ENCODE assay signal across 8 mouse cellular contexts in the genomic region with DNA sequence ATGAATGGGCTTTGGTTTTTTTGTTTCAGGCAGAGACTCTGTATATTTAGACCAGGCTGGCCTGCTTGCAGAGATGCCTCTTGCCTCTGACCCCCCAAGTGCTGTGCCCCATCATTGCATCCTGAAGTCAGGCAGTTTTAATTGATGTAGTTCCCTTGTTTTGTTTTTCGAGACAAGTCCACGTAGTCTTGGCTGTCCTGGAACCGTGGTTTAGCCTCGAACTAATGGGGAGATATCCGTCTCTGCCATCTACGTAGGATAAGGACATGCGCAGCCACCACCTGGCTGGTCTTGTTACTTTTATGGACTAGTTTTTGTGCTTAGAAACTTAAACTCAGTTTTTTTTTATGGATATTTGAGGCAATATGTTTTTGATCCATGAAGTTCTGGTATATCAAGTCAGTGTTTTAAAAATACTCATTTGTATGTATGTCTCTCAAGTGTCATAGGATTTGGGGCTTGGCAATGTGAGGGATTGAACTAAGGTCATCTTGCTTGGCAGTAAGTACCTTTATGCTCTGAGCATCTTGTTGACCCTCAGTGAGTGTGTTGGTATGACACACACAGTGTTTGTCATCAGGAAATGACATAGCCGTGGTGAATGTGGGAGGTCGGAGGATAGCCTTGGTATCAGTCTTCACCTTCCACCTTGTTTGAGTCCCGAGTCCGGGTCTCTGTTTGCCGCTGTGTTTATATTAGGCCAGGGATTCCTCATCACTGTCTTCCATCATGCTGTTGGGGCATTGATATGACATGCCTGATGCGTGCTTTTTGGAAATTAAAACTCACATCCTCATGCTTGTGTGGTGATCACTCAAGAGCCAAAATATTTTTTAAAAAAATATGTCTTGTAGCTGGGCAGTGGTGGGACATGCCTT. TPM values are rescaled to one million over a fixed set of nuclear protein-coding genes. Genes with fewer than 3 reads are reported as not detected.
DNase-seq lines count a peak whose midpoint lies in the region; TF ChIP-seq lines count a peak whose summit lies in the region.

No protein-coding gene starts in this region.

- H3K9me3 ChIP-seq in limb, embryonic 10.5 days (replicated peaks): no peaks in the 10 kb centered on the region

- H3K4me3 ChIP-seq in spleen, adult 2 months (ENCODE audit: extremely low read depth, insufficient read depth, insufficient read length): peak overlapping the region; percentile 87; the same call in 1 of the 2 replicates
- peak overlapping the region; percentile 99 for H3K4me3 ChIP-seq in limb, embryonic 10.5 days
- peak overlapping the region; percentile 86 for H3K4me3 ChIP-seq in olfactory bulb, adult 2 months (ENCODE audit: insufficient read depth, low read depth, low read length)

- no peak for TF ChIP-seq POLR2A in spleen, adult 2 months (IDR thresholded peaks at IDR 0.05; ENCODE audit: low read depth, low read length)
- no peak for TF ChIP-seq POLR2A in olfactory bulb, adult 2 months (IDR thresholded peaks at IDR 0.05; ENCODE audit: insufficient read depth, low read depth, low read length)

- H3K36me3 ChIP-seq in spleen, adult 2 months (ENCODE audit: control insufficient read depth, insufficient read depth, low read length): peaks cover 18% of the 10 kb centered on the region
- H3K36me3 ChIP-seq in limb, embryonic 10.5 days: peaks cover 59% of the 10 kb centered on the region

- H3K27ac ChIP-seq in spleen, adult 2 months (ENCODE audit: insufficient read depth, low read length): no peak overlapping the region
- H3K27ac ChIP-seq in limb, embryonic 10.5 days: peak overlapping the region; percentile 98
- H3K27ac ChIP-seq in olfactory bulb, adult 2 months (ENCODE audit: insufficient read depth, low read depth, low read length): peak overlapping the region; percentile 71; the same call in 1 of the 2 replicates

- DNase-seq in adrenal gland, adult 2 months: peak; percentile 54
- DNase-seq in adrenal gland, adult 8-10 months: no peak
- DNase-seq in spleen, adult 2 months (ENCODE audit: low read depth in 1 of 2, low spot score in 2 of 2): no peak
- no peak for DNase-seq in spleen, postnatal 36 days (ENCODE audit: low spot score in 2 of 2)
- no peak for DNase-seq in limb, embryonic 10.5 days (ENCODE audit: low spot score)
- no peak for DNase-seq in thymus, postnatal 14 days
- DNase-seq in testis, postnatal 10 days (ENCODE audit: low spot score): no peak

- TF ChIP-seq CTCF in spleen, adult 2 months (IDR thresholded peaks at IDR 0.05; ENCODE audit: extremely low read depth, insufficient read depth, insufficient read length, insufficient replicate concordance): no peak
- no peak for TF ChIP-seq CTCF in olfactory bulb, adult 2 months (IDR thresholded peaks at IDR 0.05; ENCODE audit: insufficient read depth, low read depth, low read length)

- H3K27me3 ChIP-seq in spleen, adult 2 months (ENCODE audit: control insufficient read depth, insufficient read depth, low read length): no peaks in the 10 kb centered on the region
- no peaks in the 10 kb centered on the region for H3K27me3 ChIP-seq in limb, embryonic 10.5 days (ENCODE audit: low read depth, poor library complexity, severe bottlenecking)

- WGBS in spleen, adult 2 months: 39% methylated on average over 13 of the region's 13 CpGs
- WGBS in limb, embryonic 10.5 days: 58% methylated on average over 13 of the region's 13 CpGs
- 34% methylated on average over 13 of the region's 13 CpGs for WGBS in olfactory bulb, adult 2 months

- H3K4me1 ChIP-seq in spleen, adult 2 months (ENCODE audit: control insufficient read depth, insufficient read depth, insufficient read length): peaks cover 8% of the 10 kb centered on the region; the same call in 1 of the 2 replicates
- peaks cover 9% of the 10 kb centered on the region for H3K4me1 ChIP-seq in limb, embryonic 10.5 days
- peaks cover 3% of the 10 kb centered on the region for H3K4me1 ChIP-seq in olfactory bulb, adult 2 months (ENCODE audit: control insufficient read depth, insufficient read depth, low read length)

RNA-seq across cellular contexts. Expression of gene Khdc4, which starts 1.4 kb away (rescaled TPM):
- 10 to 100 TPM; 43.2 to 67.9 TPM for total RNA-seq in adrenal gland, adult 2 months (2021)
- polyA plus RNA-seq in adrenal gland, adult 2 months (2012; rRNA removed): 55.7 and 61.4 TPM in 2 replicates
- total RNA-seq in adrenal gland, adult 8-10 months (2022): 10 to 100 TPM; 48.9 to 84.1 (median 58.1) TPM
- 36.0 and 40.5 TPM in 2 replicates for polyA plus RNA-seq in spleen, adult 2 months (2012; rRNA removed)
- 103 and 111 TPM in 2 replicates for polyA plus RNA-seq in limb, embryonic 10.5 days (2016; fragmentation: Nextera tagmentation; extraction: Ambion mirVana)
- 301 TPM in 1 of 2 replicates, not detected in the other for polyA plus RNA-seq in olfactory bulb, adult 2 months (2012; ENCODE audit: insufficient read depth, insufficient read length, low replicate concordance, missing spikeins)

RNA-seq across cellular contexts. Expression of gene Rit1, which starts 29.7 kb away (rescaled TPM):
- total RNA-seq in adrenal gland, adult 2 months (2021): 10 to 100 TPM; 49.2 to 58.9 TPM
- polyA plus RNA-seq in adrenal gland, adult 2 months (2012; rRNA removed): 41.4 and 41.5 TPM in 2 replicates
- 10 to 100 TPM; 55.0 to 65.3 (median 59.1) TPM for total RNA-seq in adrenal gland, adult 8-10 months (2022)
- 28.3 and 32.9 TPM in 2 replicates for polyA plus RNA-seq in spleen, adult 2 months (2012; rRNA removed)
- 26.8 and 28.4 TPM in 2 replicates for polyA plus RNA-seq in limb, embryonic 10.5 days (2016; fragmentation: Nextera tagmentation; extraction: Ambion mirVana)
- not detected in 2 replicates for polyA plus RNA-seq in olfactory bulb, adult 2 months (2012; ENCODE audit: insufficient read depth, insufficient read length, low replicate concordance, missing spikeins)

RNA-seq across cellular contexts. Expression of gene Rxfp4, which starts 34.0 kb away (rescaled TPM):
- total RNA-seq in adrenal gland, adult 2 months (2021): not detected
- polyA plus RNA-seq in adrenal gland, adult 2 months (2012; rRNA removed): not detected in 2 replicates
- total RNA-seq in adrenal gland, adult 8-10 months (2022): not detected
- not detected in 2 replicates for polyA plus RNA-seq in spleen, adult 2 months (2012; rRNA removed)
- polyA plus RNA-seq in limb, embryonic 10.5 days (2016; fragmentation: Nextera tagmentation; extraction: Ambion mirVana): not detected in 2 replicates
- not detected in 2 replicates for polyA plus RNA-seq in olfactory bulb, adult 2 months (2012; ENCODE audit: insufficient read depth, insufficient read length, low replicate concordance, missing spikeins)

Comparison
In these comparisons a context has a peak if more than half of its experiments do, and no peak if none do; other contexts are left out.
1. RNA of gene Rit1, which starts 29.7 kb away (polyA plus RNA-seq): 41.4 to 41.5 TPM in adrenal gland, adult 2 months, 28.3 to 32.9 TPM in spleen, adult 2 months and 26.8 to 28.4 TPM in limb, embryonic 10.5 days; not detected in olfactory bulb, adult 2 months; every median in the first group is over 10 times any median in the second.
2. Peak in every context shown above with its lines, with median percentiles within 50 percentile points of each other: H3K4me3 ChIP-seq.